Mouse (Mus musculus) neural tube, embryonic 13.5 days (tissue): Measurements from ENCODE around the gene Dlgap1. TPM values are rescaled to one million over a fixed set of nuclear protein-coding genes. Genes with fewer than 3 reads are reported as not detected.

ENCODE experiments used
- ATAC-seq: fragments of 200-750 bp; cut with Nextera tagmentation; 2 replicates; pipeline ENCODE4 v1.8.0; 2017; ENCODE audit warnings: low read depth, mild to moderate bottlenecking, moderate TSS enrichment, moderate library complexity
- H3K27ac ChIP-seq: fragments of 300-500 bp; sonication (generic); replicated peaks from 2 replicates; pipeline ENCODE4 v1.5.1; 2015; ENCODE audit warnings: moderate library complexity, mild to moderate bottlenecking, inconsistent platforms
- H3K27me3 ChIP-seq: fragments of 300-500 bp; sonication (generic); 2 replicates; pipeline ENCODE4 v1.6.1; 2015; ENCODE audit warnings: mild to moderate bottlenecking, inconsistent platforms
- H3K36me3 ChIP-seq: fragments of 300-500 bp; sonication (generic); 2 replicates; pipeline ENCODE4 v1.6.1; 2015; ENCODE audit warnings: mild to moderate bottlenecking, inconsistent platforms
- H3K4me1 ChIP-seq: fragments of 300-500 bp; sonication (generic); replicated peaks from 2 replicates; pipeline ENCODE4 v1.6.1; 2015; ENCODE audit warnings: inconsistent platforms
- H3K4me2 ChIP-seq: fragments of 300-500 bp; sonication (generic); 2 replicates; pipeline ENCODE4 v1.6.1; 2015; ENCODE audit warnings: inconsistent platforms, mild to moderate bottlenecking, moderate library complexity
- H3K4me3 ChIP-seq: fragments of 300-500 bp; sonication (generic); 2 replicates; pipeline ENCODE4 v1.5.1; 2015; ENCODE audit warnings: mild to moderate bottlenecking, inconsistent platforms
- H3K9ac ChIP-seq: fragments of 300-500 bp; sonication (generic); 2 replicates; pipeline ENCODE4 v1.6.1; 2015; ENCODE audit warnings: moderate library complexity, mild to moderate bottlenecking, inconsistent platforms
- H3K9me3 ChIP-seq: fragments of 300-500 bp; sonication (generic); 2 replicates; pipeline ENCODE4 v1.6.1; 2016; ENCODE audit warnings: inconsistent platforms
- WGBS: fragments of 180-500 bp; shearing (Covaris S2); methylation state at CpG from one replicate; pipeline ENCODE4 v1.1.7; 2015; 5-methylcytosine and 5-hydroxymethylcytosine counted together
- polyA plus RNA-seq: library from polyadenylated mRNA; unstranded; fragments of >200 nt; fragmentation: Nextera tagmentation; extraction: Ambion mirVana; gene quantifications from 2 replicates; pipeline ENCODE4 v1.2.1, GENCODE M21; 2015

Gene Dlgap1
- polyA plus RNA-seq, 1 experiment from 2014 or later, result 19.2 TPM

DNA sequence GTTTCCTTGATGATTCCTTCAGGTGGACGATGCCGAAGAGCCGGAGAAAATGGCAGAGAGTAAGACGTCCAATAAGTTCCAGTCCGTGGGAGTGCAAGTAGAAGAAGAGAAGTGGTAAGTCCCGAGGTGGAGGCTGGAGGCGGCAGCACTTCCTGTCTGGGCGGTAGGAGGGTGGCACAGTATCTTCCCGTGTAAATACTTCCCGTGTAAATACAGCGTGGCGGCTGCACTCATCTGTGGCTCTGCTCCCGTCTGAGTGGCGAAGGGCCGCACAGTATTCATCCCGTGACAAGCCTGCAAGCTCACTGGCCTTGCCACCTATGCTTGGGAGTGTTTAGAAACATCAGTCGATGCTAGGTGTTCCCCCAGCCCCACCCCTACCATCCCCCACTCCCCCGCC, 797.1 kb downstream of the Dlgap1 start:
- Histone ChIP-seq H3K9ac (no peak overlapping the region), H3K27me3 (no peaks in the 10 kb centered on the region), H3K4me1 (no peaks in the 10 kb centered on the region), H3K4me2 (no peak overlapping the region), H3K9me3 (no peaks in the 10 kb centered on the region), H3K36me3 (no peaks in the 10 kb centered on the region), H3K4me3 (no peak overlapping the region), H3K27ac (no peak overlapping the region)
- 93% methylated on average over 18 of the region's 18 CpGs for WGBS
- ATAC-seq, result no peak

- 7% methylated on average over 10 of the region's 10 CpGs for WGBS
- H3K4me2 ChIP-seq, result no peak overlapping the region
- no peaks in the 10 kb centered on the region for H3K36me3 ChIP-seq
- no peaks in the 10 kb centered on the region for H3K27me3 ChIP-seq
- H3K9me3 ChIP-seq, result no peaks in the 10 kb centered on the region
- peaks cover 5% of the 10 kb centered on the region for H3K4me1 ChIP-seq
- H3K4me3 ChIP-seq, result no peak overlapping the region
- no peak overlapping the region for H3K27ac ChIP-seq
- no peak overlapping the region for H3K9ac ChIP-seq
- no peak for ATAC-seq
These were observed 803.4 kb downstream of the Dlgap1 start for GRCm38 (mm10) chr17:70772120-70772899.

DNA sequence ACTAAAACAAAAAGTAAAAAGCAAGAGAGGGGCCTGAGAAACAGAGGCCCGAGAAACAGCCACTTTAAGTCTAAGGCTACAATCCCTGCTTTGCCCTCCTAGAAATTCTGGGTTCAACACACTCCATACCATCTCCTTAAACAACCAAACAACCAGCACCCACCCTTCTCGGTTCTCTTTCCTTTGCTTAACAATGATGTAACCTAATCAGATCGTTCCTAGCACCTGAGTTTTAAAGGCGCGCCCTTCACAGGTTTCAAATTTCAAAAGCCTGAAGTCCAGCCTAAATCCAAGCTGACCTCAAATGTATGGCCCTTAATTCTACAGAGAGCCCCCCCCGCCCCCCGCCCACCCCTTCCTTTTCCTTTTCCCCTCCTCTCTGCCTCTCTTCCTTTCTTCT, 810.9 kb downstream of the Dlgap1 start:
- Histone ChIP-seq H3K9me3 (no peaks in the 10 kb centered on the region), H3K9ac (no peak overlapping the region), H3K4me2 (no peak overlapping the region), H3K36me3 (no peaks in the 10 kb centered on the region), H3K27me3 (no peaks in the 10 kb centered on the region), H3K4me1 (peaks cover 11% of the 10 kb centered on the region), H3K27ac (no peak overlapping the region), H3K4me3 (no peak overlapping the region)
- 20% methylated on average over 7 of the region's 7 CpGs for WGBS
- no peak for ATAC-seq

DNA sequence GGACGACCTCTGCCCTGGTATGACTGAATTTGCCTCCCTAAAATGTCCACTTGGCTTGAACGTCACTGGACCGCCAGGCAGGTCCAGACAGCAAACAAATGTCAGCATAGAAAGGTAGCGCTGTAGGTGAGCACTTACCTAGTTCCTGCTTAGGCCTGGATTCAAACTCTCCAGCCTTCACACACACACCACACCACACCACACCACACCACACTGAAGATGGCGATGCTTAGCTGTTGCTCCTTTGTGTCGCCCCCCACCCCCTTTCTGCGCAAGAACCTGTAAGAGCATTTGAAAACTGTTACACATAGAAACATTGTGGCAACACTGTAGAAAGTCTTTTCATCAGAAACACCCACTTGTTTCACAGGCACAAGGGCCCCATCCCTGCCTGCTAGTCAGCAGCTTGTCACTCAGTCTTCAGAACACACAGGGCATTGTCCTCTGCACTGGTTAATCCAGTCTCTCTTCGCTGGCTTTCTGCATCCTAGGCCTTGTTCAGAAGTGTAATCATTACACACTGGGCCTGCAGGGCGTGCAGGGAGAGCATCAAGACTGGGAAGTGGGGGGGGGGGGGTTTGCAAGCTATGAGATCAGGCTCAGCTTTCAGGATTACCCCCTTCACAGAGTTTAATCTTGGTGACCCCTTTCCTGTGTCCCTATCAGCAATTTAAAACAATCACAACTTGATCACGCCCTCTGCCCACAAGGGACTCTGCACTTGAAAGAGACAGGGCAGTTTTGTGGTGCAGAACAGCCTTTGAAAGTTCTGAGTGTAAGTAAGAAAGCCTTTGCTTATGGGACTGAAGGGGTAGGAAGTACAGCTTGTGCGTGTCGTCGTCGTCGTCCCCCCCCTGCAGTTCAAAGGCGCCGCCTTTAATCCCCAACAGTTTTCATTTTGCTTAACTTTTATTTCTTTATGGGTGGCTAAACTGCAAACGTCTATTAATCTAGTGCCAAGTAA, 812.1 kb downstream of the Dlgap1 start:
- no peaks in the 10 kb centered on the region for H3K36me3 ChIP-seq
- no peak overlapping the region for H3K4me3 ChIP-seq
- peak; percentile 53; the same call in 1 of the 2 replicates for ATAC-seq
- H3K27me3 ChIP-seq, result no peaks in the 10 kb centered on the region
- no peak overlapping the region for H3K9ac ChIP-seq
- peaks cover 11% of the 10 kb centered on the region for H3K4me1 ChIP-seq
- no peaks in the 10 kb centered on the region for H3K9me3 ChIP-seq
- H3K27ac ChIP-seq, result peak overlapping the region; percentile 34
- no peak overlapping the region for H3K4me2 ChIP-seq
- 35% methylated on average over 18 of the region's 18 CpGs for WGBS

- Histone ChIP-seq H3K4me2 (no peak overlapping the region), H3K9ac (no peak overlapping the region), H3K27ac (no peak overlapping the region), H3K9me3 (no peaks in the 10 kb centered on the region), H3K4me1 (peaks cover 11% of the 10 kb centered on the region), H3K27me3 (no peaks in the 10 kb centered on the region), H3K36me3 (peaks cover 6% of the 10 kb centered on the region; the same call in 1 of the 2 replicates), H3K4me3 (no peak overlapping the region)
- 93% methylated on average over 3 of the region's 3 CpGs for WGBS
- no peak for ATAC-seq
These were observed 814.4 kb downstream of the Dlgap1 start for GRCm38 (mm10) chr17:70783273-70783672.

GRCm38 (mm10) chr17:70787366-70787765, 818.5 kb downstream of the Dlgap1 start:
- Histone ChIP-seq H3K9me3 (no peaks in the 10 kb centered on the region), H3K27me3 (no peaks in the 10 kb centered on the region), H3K4me3 (no peak overlapping the region), H3K36me3 (peaks cover 6% of the 10 kb centered on the region; the same call in 1 of the 2 replicates), H3K4me1 (no peaks in the 10 kb centered on the region), H3K27ac (no peak overlapping the region), H3K9ac (no peak overlapping the region), H3K4me2 (no peak overlapping the region)
- ATAC-seq, result no peak
- 88% methylated on average over 2 of the region's 2 CpGs for WGBS

DNA sequence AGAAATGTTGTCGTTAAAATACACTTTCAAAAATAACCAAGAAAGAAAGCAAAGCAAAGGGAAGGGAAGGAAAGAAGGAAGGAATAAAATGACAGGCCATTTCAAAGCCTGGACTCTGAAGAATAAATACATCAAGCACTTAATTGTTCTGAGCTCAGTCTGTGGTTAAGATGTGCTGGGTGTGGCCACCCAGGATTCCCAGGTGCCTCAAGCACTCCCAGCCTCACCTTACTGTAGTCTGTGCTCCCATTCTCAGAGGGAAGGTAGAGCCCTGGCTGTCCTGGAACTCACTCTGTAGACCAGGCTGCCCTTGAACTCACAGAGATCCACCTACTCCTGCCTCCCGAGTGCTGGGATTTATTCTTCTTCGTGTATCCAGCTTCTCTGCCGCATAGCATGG, 821.9 kb downstream of the Dlgap1 start:
- Histone ChIP-seq H3K4me3 (no peak overlapping the region), H3K4me2 (no peak overlapping the region), H3K36me3 (peaks cover 6% of the 10 kb centered on the region; the same call in 1 of the 2 replicates), H3K9ac (no peak overlapping the region), H3K4me1 (peaks cover 15% of the 10 kb centered on the region), H3K9me3 (no peaks in the 10 kb centered on the region), H3K27ac (no peak overlapping the region), H3K27me3 (no peaks in the 10 kb centered on the region)
- 92% methylated on average over 4 of the region's 4 CpGs for WGBS
- ATAC-seq, result no peak

- Histone ChIP-seq H3K4me3 (no peak overlapping the region), H3K27me3 (no peaks in the 10 kb centered on the region), H3K9me3 (no peaks in the 10 kb centered on the region), H3K27ac (no peak overlapping the region), H3K36me3 (peaks cover 6% of the 10 kb centered on the region; the same call in 1 of the 2 replicates), H3K4me2 (no peak overlapping the region), H3K9ac (no peak overlapping the region), H3K4me1 (peaks cover 15% of the 10 kb centered on the region)
- WGBS, result 80% methylated on average over 9 of the region's 9 CpGs
- no peak for ATAC-seq
These were observed 822.9 kb downstream of the Dlgap1 start for GRCm38 (mm10) chr17:70791596-70792275.

DNA sequence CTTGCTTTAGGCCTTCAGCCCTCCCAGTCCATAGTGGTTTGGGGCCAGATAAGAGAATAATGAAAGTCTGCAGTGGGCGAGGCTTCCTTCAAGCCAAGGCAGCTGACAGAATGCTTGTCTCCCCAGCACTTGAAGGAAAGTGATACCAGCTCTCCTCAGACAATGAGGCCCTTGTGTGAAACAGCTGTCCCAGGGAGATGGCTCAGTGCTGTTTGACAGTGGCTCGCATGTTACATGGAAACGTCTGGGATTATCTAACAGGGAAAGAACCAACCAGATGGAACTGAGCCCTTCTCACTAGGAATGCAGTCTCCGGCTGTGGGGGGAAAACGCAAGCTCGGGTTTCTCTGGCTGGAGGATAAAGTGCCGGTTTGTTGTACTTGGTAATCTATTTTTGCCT, 825.4 kb downstream of the Dlgap1 start:
- no peaks in the 10 kb centered on the region for H3K36me3 ChIP-seq
- peaks cover 15% of the 10 kb centered on the region for H3K4me1 ChIP-seq
- H3K4me3 ChIP-seq, result no peak overlapping the region
- WGBS, result 12% methylated on average over 7 of the region's 7 CpGs
- H3K4me2 ChIP-seq, result no peak overlapping the region
- H3K27me3 ChIP-seq, result no peaks in the 10 kb centered on the region
- peak overlapping the region; percentile 68 for H3K27ac ChIP-seq
- peak; percentile 73 for ATAC-seq
- H3K9me3 ChIP-seq, result no peaks in the 10 kb centered on the region
- H3K9ac ChIP-seq, result 0 out of 2 replicates have a peak overlapping the region, but pooled peaks have one; percentile 39

- H3K4me1 ChIP-seq, result peaks cover 15% of the 10 kb centered on the region
- WGBS, result 55% methylated on average over 6 of the region's 6 CpGs
- ATAC-seq, result no peak
- no peak overlapping the region for H3K4me2 ChIP-seq
- no peaks in the 10 kb centered on the region for H3K36me3 ChIP-seq
- 0 out of 2 replicates have a peak overlapping the region, but pooled peaks have one; percentile 38 for H3K9ac ChIP-seq
- H3K4me3 ChIP-seq, result no peak overlapping the region
- H3K27me3 ChIP-seq, result no peaks in the 10 kb centered on the region
- no peaks in the 10 kb centered on the region for H3K9me3 ChIP-seq
- H3K27ac ChIP-seq, result peak overlapping the region; percentile 68
These were observed 825.8 kb downstream of the Dlgap1 start for GRCm38 (mm10) chr17:70794722-70795121.

DNA sequence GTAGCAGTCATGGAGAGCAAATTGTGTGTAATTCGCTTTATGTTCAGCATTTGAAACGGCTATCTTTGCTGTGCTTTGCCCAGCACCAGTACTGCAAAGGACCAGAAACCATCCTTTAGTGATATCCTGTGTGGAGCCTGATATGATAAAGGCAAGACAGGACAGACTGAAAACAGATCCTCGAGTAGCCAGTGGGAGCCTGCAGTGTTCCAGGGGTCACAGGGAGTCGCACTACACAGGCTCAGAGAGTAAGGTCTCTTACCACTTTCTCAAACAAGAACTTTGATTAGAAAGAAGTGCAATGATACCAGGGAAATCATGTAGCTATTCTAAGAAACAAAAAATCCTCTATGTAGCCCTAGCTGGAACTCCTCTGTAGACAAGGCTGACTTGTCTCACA, 826.3 kb downstream of the Dlgap1 start:
- Histone ChIP-seq H3K27ac (no peak overlapping the region), H3K9me3 (no peaks in the 10 kb centered on the region), H3K4me3 (no peak overlapping the region), H3K27me3 (no peaks in the 10 kb centered on the region), H3K36me3 (no peaks in the 10 kb centered on the region), H3K9ac (no peak overlapping the region), H3K4me2 (no peak overlapping the region), H3K4me1 (peaks cover 15% of the 10 kb centered on the region)
- 78% methylated on average over 4 of the region's 4 CpGs for WGBS
- ATAC-seq, result no peak
